ENCODE assay signal across 8 mouse cellular contexts in the genomic region with DNA sequence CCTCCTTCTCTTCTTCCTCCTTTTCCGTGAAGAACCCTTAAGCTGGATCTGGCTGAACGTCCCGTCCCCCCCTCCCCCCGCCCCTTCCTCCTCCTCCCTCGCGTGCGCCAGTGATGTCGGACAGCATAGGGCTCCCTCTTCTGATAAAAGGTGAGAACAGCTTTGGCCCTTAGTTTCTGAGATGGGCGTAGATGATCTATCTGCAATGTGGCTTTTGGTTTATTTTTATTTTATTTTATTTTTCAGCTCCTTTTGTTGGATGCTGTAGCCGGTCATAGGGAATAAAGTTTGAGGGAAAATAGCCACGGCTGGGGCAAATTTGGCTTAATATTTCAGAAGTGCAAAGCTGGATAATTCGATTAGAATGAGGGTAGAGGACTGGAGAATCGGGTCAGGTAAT. TPM values are rescaled to one million over a fixed set of nuclear protein-coding genes. Genes with fewer than 3 reads are reported as not detected.
A peak's percentile ranks its signal among the peaks of the same experiment; 100 is the strongest.
DNase-seq lines count a peak whose midpoint lies in the region; ATAC-seq lines count a peak whose summit lies in the region.

No protein-coding gene starts in this region.

- H3K4me1 ChIP-seq in kidney, embryonic 15.5 days: 0 out of 2 replicates have a peak, but pooled peaks cover 3% of the 10 kb centered on the region

- peak; percentile 78 for ATAC-seq in kidney, embryonic 15.5 days (replicated peaks; ENCODE audit: low FRiP score)

- 0% methylated on average over 9 of the region's 13 CpGs for WGBS in kidney, embryonic 15.5 days

- peak overlapping the region; percentile 82 for H3K4me2 ChIP-seq in kidney, embryonic 15.5 days

- H3K9me3 ChIP-seq in kidney, embryonic 15.5 days (replicated peaks): no peaks in the 10 kb centered on the region

- peak overlapping the region; percentile 82 for H3K9ac ChIP-seq in kidney, embryonic 15.5 days

- H3K36me3 ChIP-seq in kidney, embryonic 15.5 days: 0 out of 2 replicates have a peak, but pooled peaks cover 5% of the 10 kb centered on the region
- H3K36me3 ChIP-seq in splenic B cell, adult 2 months (ENCODE audit: control insufficient read depth, insufficient read depth, low read length, poor library complexity, severe bottlenecking): no peaks in the 10 kb centered on the region

- H3K27me3 ChIP-seq in kidney, embryonic 15.5 days: no peaks in the 10 kb centered on the region
- H3K27me3 ChIP-seq in splenic B cell, adult 2 months (ENCODE audit: control insufficient read depth, insufficient read depth, low read length, poor library complexity, severe bottlenecking): no peaks in the 10 kb centered on the region

- peak; percentile 57 for DNase-seq in thymus, postnatal 14 days
- no peak for DNase-seq in thymus, postnatal 36 days
- DNase-seq in cerebellum, postnatal 10 days: peak; percentile 75
- peak; percentile 44 to 61 for DNase-seq in heart, adult 9 months (ENCODE audit: low spot score in 2 of 2)
- DNase-seq in lung, postnatal 36 days: peak; percentile 78
- peak; percentile 75 for DNase-seq in splenic B cell, adult 2 months (ENCODE audit: low read depth, low spot score)
- DNase-seq in left cerebral cortex, postnatal 25 days (ENCODE audit: low spot score in 2 of 2): no peak

- peak overlapping the region; percentile 84 for H3K27ac ChIP-seq in kidney, embryonic 15.5 days

- intact Hi-C loops in left cerebral cortex, postnatal 25 days (cut with DNase I): loop anchor here (2.0 kb wide), 1 partner anchor 28 kb away; no protein-coding TSS in a partner anchor

- H3K4me3 ChIP-seq in kidney, embryonic 15.5 days (replicated peaks): peak overlapping the region; percentile 79

RNA-seq across cellular contexts. Expression of gene Pgap2, which starts 12.3 kb away (rescaled TPM):
- polyA plus RNA-seq in kidney, embryonic 15.5 days (2015; fragmentation: Nextera tagmentation; extraction: Ambion mirVana): 72.3 and 75.2 TPM in 2 replicates
- total RNA-seq in left cerebral cortex, postnatal 25 days (2021): 10 to 100 TPM; 23.3 to 28.8 TPM

RNA-seq across cellular contexts. Expression of gene Nup98, which starts 12.4 kb away (rescaled TPM):
- 39.0 TPM in 2 replicates for polyA plus RNA-seq in kidney, embryonic 15.5 days (2015; fragmentation: Nextera tagmentation; extraction: Ambion mirVana)
- total RNA-seq in left cerebral cortex, postnatal 25 days (2021): 10 to 100 TPM; 39.7 to 43.5 TPM

RNA-seq across cellular contexts. Expression of gene Rhog, which starts 33.5 kb away (rescaled TPM):
- polyA plus RNA-seq in kidney, embryonic 15.5 days (2015; fragmentation: Nextera tagmentation; extraction: Ambion mirVana): 53.1 and 59.1 TPM in 2 replicates
- 10 to 100 TPM; 22.7 to 23.5 TPM for total RNA-seq in left cerebral cortex, postnatal 25 days (2021)

RNA-seq across cellular contexts. Expression of gene Stim1, which starts 45.3 kb away (rescaled TPM):
- polyA plus RNA-seq in kidney, embryonic 15.5 days (2015; fragmentation: Nextera tagmentation; extraction: Ambion mirVana): 14.8 and 16.2 TPM in 2 replicates
- 10 to 100 TPM; 80.6 to 87.9 TPM for total RNA-seq in left cerebral cortex, postnatal 25 days (2021)

Comparison
In these comparisons a context has a peak if more than half of its experiments do, and no peak if none do; other contexts are left out.
1. DNase-seq: peak in thymus, postnatal 14 days (single experiment), cerebellum, postnatal 10 days (2 of 2), heart, adult 9 months (2 of 2), lung, postnatal 36 days (single experiment) and splenic B cell, adult 2 months (single experiment); none in thymus, postnatal 36 days (0 of 2) and left cerebral cortex, postnatal 25 days (0 of 2).